In genomic region chr5:33431173-33432005, GRCm38 (mm10) we compare ENCODE assay signal across 10 mouse cellular contexts. TPM values are rescaled to one million over a fixed set of nuclear protein-coding genes. Genes with fewer than 3 reads are reported as not detected.
DNase-seq lines count a peak whose midpoint lies in the region; ATAC-seq and TF ChIP-seq lines count a peak whose summit lies in the region.
"Had no signal": no experiment of that assay in that cellular context is flagged by ENCODE, and none has a peak within 500 bp of the region (broad histone marks: within the 10 kb centered on the region; RNA-seq: fewer than 3 reads in every experiment).

No protein-coding gene starts in this region.

- no peak for TF ChIP-seq POLR2A in brain, embryonic 14.5 days (IDR thresholded peaks at IDR 0.05; ENCODE audit: borderline replicate concordance, extremely low read depth, insufficient read depth, insufficient read length, poor library complexity, severe bottlenecking)

- peak; percentile 17 to 18 for DNase-seq in cerebellum, postnatal 36 days
- no peak for DNase-seq in cerebellum, adult 11 months
- DNase-seq in brain, embryonic 14.5 days (ENCODE audit: low read depth), result peak; percentile 19
- DNase-seq in hindbrain, embryonic 10.5 days (ENCODE audit: low spot score), result peak; percentile 52
- no peak for DNase-seq in left cerebral cortex, adult 2 months (ENCODE audit: extremely low spot score in 1 of 2, low spot score in 2 of 2)
- DNase-seq in frontal cortex, postnatal 14 days (ENCODE audit: low spot score in 2 of 2), result no peak

- peak overlapping the region; percentile 47 for H3K4me3 ChIP-seq in hindbrain, embryonic 10.5 days
- H3K4me3 ChIP-seq in midbrain, embryonic 13.5 days (replicated peaks), result peak overlapping the region; percentile 20
- no peak overlapping the region for H3K4me3 ChIP-seq in left cerebral cortex, adult 2 months

- no peak for TF ChIP-seq CTCF in brain, embryonic 14.5 days (IDR thresholded peaks at IDR 0.05; ENCODE audit: borderline replicate concordance, extremely low read depth, insufficient read depth, insufficient read length)
- TF ChIP-seq CTCF in left cerebral cortex, adult 2 months (IDR thresholded peaks at IDR 0.05), result no peak

- H3K4me2 ChIP-seq in midbrain, embryonic 13.5 days (replicated peaks), result peak overlapping the region; percentile 37

- no peak overlapping the region for H3K9ac ChIP-seq in midbrain, embryonic 13.5 days (replicated peaks)

- under 1% methylated on average over 77 of the region's 77 CpGs for WGBS in hindbrain, embryonic 10.5 days
- under 1% methylated on average over 77 of the region's 77 CpGs for WGBS in midbrain, embryonic 13.5 days

- no peak overlapping the region for H3K27ac ChIP-seq in hindbrain, embryonic 10.5 days
- no peak overlapping the region for H3K27ac ChIP-seq in midbrain, embryonic 13.5 days
- no peak overlapping the region for H3K27ac ChIP-seq in left cerebral cortex, adult 2 months
- H3K27ac ChIP-seq: macrophage had no signal

- no peaks in the 10 kb centered on the region for H3K36me3 ChIP-seq in hindbrain, embryonic 10.5 days
- H3K36me3 ChIP-seq in midbrain, embryonic 13.5 days, result no peaks in the 10 kb centered on the region

- H3K9me3 ChIP-seq in hindbrain, embryonic 10.5 days, result no peaks in the 10 kb centered on the region
- H3K9me3 ChIP-seq in midbrain, embryonic 13.5 days, result no peaks in the 10 kb centered on the region

- no peak for ATAC-seq in midbrain, embryonic 13.5 days
- ATAC-seq in inflammation-experienced regulatory T-cells, adult 6 months, result no peak

- intact Hi-C loops in left cerebral cortex, adult 2 months (cut with DNase I), result no loop called here

- peaks cover 69% of the 10 kb centered on the region for H3K4me1 ChIP-seq in hindbrain, embryonic 10.5 days (replicated peaks)
- H3K4me1 ChIP-seq in midbrain, embryonic 13.5 days (replicated peaks), result peaks cover 53% of the 10 kb centered on the region

- H3K27me3 ChIP-seq in hindbrain, embryonic 10.5 days (ENCODE audit: insufficient read depth, poor library complexity, severe bottlenecking), result peaks cover 100% of the 10 kb centered on the region
- peaks cover 100% of the 10 kb centered on the region for H3K27me3 ChIP-seq in midbrain, embryonic 13.5 days

RNA-seq across cellular contexts. Expression of gene Nkx1-1, which starts 2.4 kb away (rescaled TPM):
- 1.8 and 4.1 TPM in 2 replicates for polyA plus RNA-seq in brain, embryonic 14.5 days (2012; rRNA removed)
- 0.21 TPM in 1 of 2 replicates, not detected in the other for polyA plus RNA-seq in hindbrain, embryonic 10.5 days (2016; fragmentation: Nextera tagmentation; extraction: Ambion mirVana)
- polyA plus RNA-seq in midbrain, embryonic 13.5 days (2015; fragmentation: Nextera tagmentation; extraction: Ambion mirVana), result not detected in 2 replicates
- total RNA-seq in left cerebral cortex, adult 2 months (2021), result not detected
- polyA plus RNA-seq in inflammation-experienced regulatory T-cells, adult 6 months (2017; shearing (Covaris generic)), result not detected
- total RNA-seq: common myeloid progenitor, adult 5-6 weeks had no signal
- polyA plus RNA-seq: macrophage had no signal

RNA-seq across cellular contexts. Expression of gene Uvssa, which starts 53.0 kb away (rescaled TPM):
- polyA plus RNA-seq in brain, embryonic 14.5 days (2012; rRNA removed), result 6.6 and 7.5 TPM in 2 replicates
- polyA plus RNA-seq in hindbrain, embryonic 10.5 days (2016; fragmentation: Nextera tagmentation; extraction: Ambion mirVana), result 6.1 and 6.4 TPM in 2 replicates
- 9.4 and 9.9 TPM in 2 replicates for polyA plus RNA-seq in midbrain, embryonic 13.5 days (2015; fragmentation: Nextera tagmentation; extraction: Ambion mirVana)
- 1 to 10 TPM; 5.3 to 7.3 TPM for total RNA-seq in left cerebral cortex, adult 2 months (2021)
- 10 to 100 TPM in 2 of 3 experiments, 1 to 10 TPM in 1; 9.7 to 32.4 (median 26.8) TPM for polyA plus RNA-seq in inflammation-experienced regulatory T-cells, adult 6 months (2017; shearing (Covaris generic))

Comparison
In these comparisons a context has a peak if more than half of its experiments do, and no peak if none do; other contexts are left out.
1. DNase-seq: peak in cerebellum, postnatal 36 days (2 of 2), brain, embryonic 14.5 days (single experiment) and hindbrain, embryonic 10.5 days (single experiment); none in cerebellum, adult 11 months (single experiment), left cerebral cortex, adult 2 months (0 of 2) and frontal cortex, postnatal 14 days (0 of 2).